Mouse (Mus musculus) small intestine, adult 2 months (tissue): ENCODE data around the gene Slco3a1. TPM values are rescaled to one million over a fixed set of nuclear protein-coding genes. Genes with fewer than 3 reads are reported as not detected.

Experiments
- H3K27ac ChIP-seq: fragments of 200-500 bp; 2 replicates; pipeline ENCODE4 v1.5.1; 2012; ENCODE audit warnings: low read depth, low read length, control low read depth, inconsistent platforms; ENCODE audit not compliant: insufficient read depth
- H3K27me3 ChIP-seq: fragments of 200-500 bp; 2 replicates; pipeline ENCODE4 v1.6.1; 2012; ENCODE audit warnings: mild to moderate bottlenecking, moderate library complexity, low read length, inconsistent platforms; ENCODE audit not compliant: control insufficient read depth, insufficient read depth
- H3K36me3 ChIP-seq: fragments of 200-500 bp; 2 replicates; pipeline ENCODE4 v1.6.1; 2012; ENCODE audit warnings: mild to moderate bottlenecking, low read length, control low read depth, inconsistent platforms; ENCODE audit not compliant: control insufficient read depth, insufficient read depth
- H3K4me1 ChIP-seq: fragments of 200-500 bp; 2 replicates; pipeline ENCODE4 v1.6.1; 2012; ENCODE audit warnings: low read length, inconsistent platforms, mixed read lengths; ENCODE audit not compliant: control insufficient read depth, insufficient read depth, insufficient read length
- H3K4me3 ChIP-seq: fragments of 200-500 bp; 2 replicates; pipeline ENCODE4 v1.5.1; 2012; ENCODE audit warnings: low read depth, mild to moderate bottlenecking, control low read depth, inconsistent platforms, low read length, moderate library complexity
- CTCF ChIP-seq: fragments of 200-500 bp; IDR thresholded peaks from 2 replicates; pipeline ENCODE4 v1.5.1; 2012; ENCODE audit warnings: low read depth, mild to moderate bottlenecking, control low read depth, inconsistent platforms, low read length, moderate library complexity, mixed read lengths; ENCODE audit not compliant: insufficient replicate concordance, insufficient read length; ENCODE audit errors: extremely low read depth
- POLR2A ChIP-seq: fragments of 200-500 bp; IDR thresholded peaks from 2 replicates; pipeline ENCODE4 v1.6.1; 2012; ENCODE audit warnings: low read depth, mild to moderate bottlenecking, control low read depth, inconsistent platforms, low read length, moderate library complexity
- WGBS: fragments of 180-500 bp; shearing (Covaris S2); methylation state at CpG from one replicate; pipeline ENCODE4 v1.1.7; 2018; 5-methylcytosine and 5-hydroxymethylcytosine counted together
- polyA plus RNA-seq: library from polyadenylated mRNA; depleted of rRNA; stranded (reverse); fragments of >200 nt; gene quantifications from 2 replicates; pipeline ENCODE4 v1.2.3, GENCODE M21; 2012

The Slco3a1 gene
- polyA plus RNA-seq, 1 experiment = 15.3 TPM

DNA sequence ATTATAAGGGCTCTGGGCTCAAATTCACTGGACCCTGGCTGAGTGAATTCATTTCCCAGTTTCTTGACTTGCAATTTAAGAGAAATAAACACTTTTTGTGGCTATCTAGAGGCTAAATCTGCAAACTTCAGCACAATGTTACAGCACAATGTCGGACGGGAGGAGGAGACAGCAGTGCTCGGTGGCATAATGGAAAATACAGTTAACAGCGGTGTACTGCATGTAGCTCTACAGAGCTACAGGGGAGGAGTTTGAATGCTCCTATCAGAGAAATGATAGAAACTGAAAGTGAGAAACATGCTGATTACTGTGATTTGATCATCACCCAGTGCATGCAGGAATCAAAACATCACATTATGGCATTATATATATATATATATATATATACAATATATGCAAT lies 68.5 kb downstream of the Slco3a1 start:
- no peak overlapping the region for H3K27ac ChIP-seq
- no peaks in the 10 kb centered on the region for H3K27me3 ChIP-seq
- no peak overlapping the region for H3K4me3 ChIP-seq
- no peaks in the 10 kb centered on the region for H3K4me1 ChIP-seq
- no peaks in the 10 kb centered on the region for H3K36me3 ChIP-seq
- WGBS = 83% methylated on average over 4 of the region's 4 CpGs
- TF ChIP-seq CTCF (no peak), POLR2A (no peak)

DNA sequence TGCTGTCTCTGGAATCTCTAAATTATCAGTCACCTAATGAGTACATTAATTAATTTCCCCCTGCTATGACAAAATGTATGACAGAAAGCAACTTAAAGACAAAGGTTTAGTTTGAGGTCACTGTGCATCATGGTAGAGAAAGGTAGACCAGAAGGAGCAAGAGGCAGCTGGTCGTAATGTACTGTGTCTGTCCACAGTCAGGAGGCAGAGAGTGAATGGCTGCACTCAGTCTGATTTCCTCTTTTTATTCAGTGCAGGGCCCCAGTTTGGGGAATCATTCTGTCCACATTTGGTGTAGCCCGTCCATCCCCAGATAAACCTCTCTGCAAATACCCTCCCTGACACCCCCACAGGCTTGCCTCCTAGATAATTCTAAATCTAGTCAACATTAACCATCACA lies 68.9 kb downstream of the Slco3a1 start:
- Histone ChIP-seq H3K4me1 (no peaks in the 10 kb centered on the region), H3K36me3 (no peaks in the 10 kb centered on the region), H3K27ac (no peak overlapping the region), H3K27me3 (no peaks in the 10 kb centered on the region), H3K4me3 (no peak overlapping the region)
- WGBS = 90% methylated on average over 2 of the region's 2 CpGs
- TF ChIP-seq CTCF = no peak
- TF ChIP-seq POLR2A = no peak

DNA sequence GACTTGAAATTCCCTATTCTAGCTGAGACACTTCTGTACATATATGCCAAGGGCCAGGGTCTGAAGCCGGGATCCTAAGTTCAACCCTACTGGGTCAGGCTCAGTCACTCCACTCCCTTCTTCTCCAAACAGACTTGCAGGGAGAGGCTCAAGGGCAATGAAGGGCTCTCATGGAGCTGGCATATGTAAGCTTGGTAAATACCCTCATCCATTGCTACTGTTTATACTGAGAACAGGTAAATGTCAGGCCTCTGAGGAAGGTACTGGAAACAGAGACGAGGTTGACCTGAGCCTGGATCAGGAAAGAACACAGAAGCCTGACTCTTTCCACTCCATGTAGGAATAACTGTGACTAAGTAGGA lies 70.6 kb downstream of the Slco3a1 start:
- no peaks in the 10 kb centered on the region for H3K36me3 ChIP-seq
- whole genome bisulfite sequencing = 63% methylated on average over 2 of the region's 2 CpGs
- no peak overlapping the region for H3K27ac ChIP-seq
- no peak overlapping the region for H3K4me3 ChIP-seq
- TF ChIP-seq CTCF (no peak), POLR2A (no peak)
- no peaks in the 10 kb centered on the region for H3K27me3 ChIP-seq
- H3K4me1 ChIP-seq = no peaks in the 10 kb centered on the region

DNA sequence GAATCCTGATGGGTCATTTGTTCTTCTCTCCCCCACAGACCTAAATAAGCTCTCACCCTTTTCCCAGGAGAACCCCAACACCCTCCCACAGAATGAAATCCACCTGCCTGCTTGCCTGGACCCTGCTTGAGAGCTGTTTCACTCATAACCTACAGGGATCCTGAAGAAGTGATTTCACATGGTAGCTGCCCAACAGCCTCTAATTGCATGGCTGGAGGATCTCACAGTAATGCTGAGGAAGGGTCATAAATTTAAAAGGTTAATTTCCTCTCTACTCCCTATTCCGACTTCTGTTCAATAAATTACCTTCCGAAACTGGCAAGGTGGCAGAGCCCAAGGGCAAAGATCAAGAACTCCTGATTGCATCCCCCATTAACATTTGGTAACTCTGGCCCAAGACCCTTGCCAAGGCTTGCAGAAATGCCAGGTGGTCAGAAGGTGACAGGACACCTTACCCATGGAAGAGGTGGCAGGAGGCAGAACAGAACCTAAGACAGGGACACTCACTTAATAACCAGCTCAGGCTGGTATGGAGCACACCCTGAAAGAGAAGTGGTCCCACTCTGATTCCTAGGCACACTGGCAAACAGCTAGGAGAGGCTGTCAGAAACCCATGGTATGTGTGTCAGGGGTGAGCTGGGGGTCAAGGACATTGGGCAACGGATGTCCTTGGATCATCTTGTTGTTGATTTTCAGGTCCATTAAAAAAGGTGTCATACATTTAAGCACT lies 71.1 kb downstream of the Slco3a1 start:
- Histone ChIP-seq H3K27me3 (no peaks in the 10 kb centered on the region), H3K36me3 (no peaks in the 10 kb centered on the region), H3K4me3 (no peak overlapping the region), H3K4me1 (no peaks in the 10 kb centered on the region), H3K27ac (no peak overlapping the region)
- 55% methylated on average over 3 of the region's 3 CpGs for WGBS
- TF ChIP-seq CTCF = no peak
- no peak for TF ChIP-seq POLR2A

DNA sequence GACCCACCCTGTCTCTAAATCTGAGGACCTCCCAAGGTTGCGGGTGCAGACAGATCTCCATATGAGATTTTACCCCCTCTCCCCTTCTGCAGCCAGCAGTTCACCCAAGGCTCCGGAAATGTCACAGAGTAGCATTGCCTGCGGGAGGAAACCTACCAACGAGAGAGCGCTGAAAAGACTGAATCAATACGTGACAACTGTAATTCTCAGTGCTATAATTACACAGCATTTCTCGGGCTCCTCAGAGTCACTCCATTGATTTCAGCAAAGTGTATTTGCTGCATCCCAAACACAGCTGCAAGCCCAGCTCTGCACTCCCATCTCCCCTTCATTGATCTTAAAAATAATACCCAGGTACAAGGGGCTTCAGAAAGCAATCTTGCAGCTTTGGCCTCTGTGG lies 82.8 kb downstream of the Slco3a1 start:
- Histone ChIP-seq H3K4me1 (no peaks in the 10 kb centered on the region), H3K27me3 (no peaks in the 10 kb centered on the region), H3K27ac (no peak overlapping the region), H3K4me3 (no peak overlapping the region), H3K36me3 (no peaks in the 10 kb centered on the region)
- WGBS = 82% methylated on average over 7 of the region's 7 CpGs
- no peak for TF ChIP-seq POLR2A

DNA sequence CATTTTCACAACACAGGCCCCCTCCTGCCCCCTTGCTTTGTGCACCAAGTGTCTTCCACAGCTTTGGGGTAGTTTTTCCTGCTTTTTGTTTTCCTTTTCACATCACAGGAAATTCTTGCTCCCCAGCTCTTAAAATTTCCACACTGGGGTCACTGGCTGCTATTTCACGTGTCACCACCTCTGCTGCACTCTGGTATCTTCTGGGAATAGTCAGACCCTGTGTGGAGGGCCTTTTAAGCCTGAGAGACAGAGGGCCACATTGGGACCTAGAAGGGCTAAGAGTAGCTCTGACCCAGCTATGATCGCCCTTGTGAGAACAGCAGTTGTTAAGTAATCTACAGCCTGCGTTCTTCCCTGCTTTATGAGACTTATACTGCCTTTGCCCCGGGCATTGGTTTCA lies 87.7 kb downstream of the Slco3a1 start:
- H3K4me3 ChIP-seq = no peak overlapping the region
- H3K36me3 ChIP-seq = no peaks in the 10 kb centered on the region
- TF ChIP-seq CTCF (no peak), POLR2A (no peak)
- no peak overlapping the region for H3K27ac ChIP-seq
- WGBS = 78% methylated on average over 4 of the region's 4 CpGs
- no peaks in the 10 kb centered on the region for H3K27me3 ChIP-seq
- H3K4me1 ChIP-seq = no peaks in the 10 kb centered on the region

DNA sequence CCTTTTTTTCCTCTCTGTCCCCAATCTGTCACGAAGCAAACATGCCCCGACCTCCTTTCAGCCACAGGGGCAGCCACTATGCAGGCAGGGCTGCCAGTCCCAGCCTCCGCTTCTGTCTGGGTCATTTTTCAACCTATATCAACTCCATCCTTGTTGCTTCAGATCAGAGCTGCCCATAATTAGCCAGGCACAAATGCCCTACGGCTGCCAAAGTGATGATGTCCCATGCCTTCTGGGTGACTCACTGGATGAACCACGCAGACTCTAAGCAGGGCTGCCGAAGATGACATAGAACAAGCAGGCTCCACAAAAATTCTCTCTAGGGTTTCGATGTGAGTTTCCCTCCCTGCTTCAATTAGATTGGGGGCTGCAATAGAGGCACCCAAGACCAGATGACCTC lies 89.9 kb downstream of the Slco3a1 start:
- Histone ChIP-seq H3K4me1 (no peaks in the 10 kb centered on the region; the same call in 1 of the 2 replicates), H3K27ac (no peak overlapping the region), H3K27me3 (no peaks in the 10 kb centered on the region), H3K36me3 (no peaks in the 10 kb centered on the region), H3K4me3 (no peak overlapping the region)
- no peak for TF ChIP-seq POLR2A
- TF ChIP-seq CTCF = no peak
- WGBS = 79% methylated on average over 7 of the region's 7 CpGs

DNA sequence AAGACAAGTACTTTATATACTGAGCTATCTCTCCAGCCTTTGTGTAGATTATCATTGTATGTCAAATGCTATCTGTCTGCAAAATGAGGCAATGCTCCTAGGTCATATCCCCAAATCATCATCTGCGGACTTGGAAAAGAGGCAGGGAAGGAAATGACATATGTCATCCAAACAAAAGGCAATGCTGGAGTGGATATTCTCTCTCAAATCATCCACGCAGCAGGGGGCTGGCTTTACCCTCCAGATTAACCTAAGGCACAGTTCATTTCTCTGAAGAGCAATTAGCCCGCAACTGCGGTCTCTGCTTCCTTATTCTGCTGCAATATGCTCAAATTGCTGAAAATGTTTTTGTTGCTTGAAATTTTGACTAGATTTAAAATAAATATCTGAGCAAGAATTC lies 92.1 kb downstream of the Slco3a1 start:
- Histone ChIP-seq H3K27ac (no peak overlapping the region), H3K36me3 (no peaks in the 10 kb centered on the region), H3K27me3 (no peaks in the 10 kb centered on the region), H3K4me3 (no peak overlapping the region), H3K4me1 (peaks cover 5% of the 10 kb centered on the region; the same call in 1 of the 2 replicates)
- 86% methylated on average over 4 of the region's 4 CpGs for WGBS
- TF ChIP-seq POLR2A = no peak
- no peak for TF ChIP-seq CTCF
